Mouse (Mus musculus) lung, postnatal 0 days (tissue): ENCODE results near the gene Gm5799.
"Not testable (repeated sequence)": the region's sequence is repeated elsewhere in the genome, so short reads cannot be mapped to it uniquely, and the experiment has no call there.

Source experiments
- CTCF ChIP-seq: IDR thresholded peaks from 2 replicates; pipeline ENCODE4 v1.5.1; 2016; ENCODE audit warnings: antibody characterized with exemption, mild to moderate bottlenecking
- EP300 ChIP-seq: IDR thresholded peaks from 2 replicates; pipeline ENCODE4 v1.6.1; 2016; ENCODE audit warnings: antibody characterized with exemption, mild to moderate bottlenecking, control low read depth

DNA sequence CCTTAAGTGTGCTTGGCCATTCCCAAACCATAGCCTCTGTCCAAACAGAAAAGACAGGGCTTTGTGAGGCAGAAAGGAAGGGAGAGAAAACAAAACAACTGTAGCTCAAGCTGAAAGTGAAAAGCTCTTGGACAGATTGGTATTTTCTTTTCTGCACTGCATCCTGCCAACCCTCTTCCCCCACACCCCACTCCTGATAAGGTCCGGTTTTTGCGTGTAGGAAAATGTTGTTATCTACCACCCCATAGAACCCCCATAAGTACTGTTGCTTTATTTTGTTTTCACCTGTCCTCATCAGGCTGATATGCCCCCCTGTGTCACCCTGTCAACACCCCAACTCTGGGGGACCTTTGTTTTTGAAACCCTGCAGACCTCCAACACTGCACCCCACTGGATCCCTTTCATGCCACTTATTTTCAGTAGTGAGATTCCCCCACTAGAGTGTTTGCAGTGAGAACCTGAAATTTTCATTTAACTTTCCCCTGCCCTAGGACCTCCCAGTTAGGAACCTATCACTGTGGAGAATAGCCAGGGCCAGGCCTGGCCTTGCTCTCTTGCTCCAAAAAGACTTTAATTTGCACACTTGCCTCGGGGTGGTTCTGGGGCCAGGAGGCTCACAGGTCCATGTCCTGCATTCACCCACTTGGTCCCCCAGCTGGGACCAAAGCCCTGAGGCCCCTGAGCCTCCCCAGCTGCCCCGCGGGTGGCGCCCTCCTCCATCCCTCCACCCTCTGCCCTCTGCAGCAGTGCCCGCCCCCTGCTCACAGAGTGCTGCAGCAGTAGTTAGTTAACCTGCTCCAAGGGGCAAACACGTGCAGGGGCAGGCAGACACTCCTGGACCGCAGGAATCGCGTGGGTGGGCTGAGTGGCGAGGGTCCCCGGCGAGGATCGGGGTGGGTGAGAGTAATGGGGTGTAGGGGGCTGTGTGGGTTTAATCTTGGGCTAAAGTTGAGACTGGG, 12.0 kb upstream of the Gm5799 start:
- not testable (repeated sequence) for TF ChIP-seq CTCF, EP300
